ENCODE assay signal across 15 mouse cellular contexts in genomic region chr3:99560917-99561316, GRCm38 (mm10).
A peak's percentile ranks its signal among the peaks of the same experiment; 100 is the strongest.
DNase-seq lines count a peak whose midpoint lies in the region; ATAC-seq and TF ChIP-seq lines count a peak whose summit lies in the region.
"Had no signal": no experiment of that assay in that cellular context is flagged by ENCODE, and none has a peak within 500 bp of the region (broad histone marks: within the 10 kb centered on the region; RNA-seq: fewer than 3 reads in every experiment).

No protein-coding gene starts in this region.

- TF ChIP-seq EP300 in MEL (IDR thresholded peaks at IDR 0.05; ENCODE audit: low read depth in 1 of 2, low read length in 2 of 2): no peak

- H3K79me2 ChIP-seq in MEL (ENCODE audit: control insufficient read depth, insufficient read depth, low read length, poor library complexity): no peaks in the 10 kb centered on the region

- no peak for TF ChIP-seq RAD21 in MEL (IDR thresholded peaks at IDR 0.05; ENCODE audit: low read depth, low read length)

- no peak for TF ChIP-seq CTCF in MEL (IDR thresholded peaks at IDR 0.05 in 2 of 3, conservative IDR thresholded peaks at IDR 0.05 in 1 of 3; ENCODE audit: control insufficient read depth in 1 of 3, insufficient read depth in 1 of 3, low read depth in 2 of 3, low read length in 3 of 3, poor library complexity in 1 of 3, severe bottlenecking in 1 of 3)

- WGBS in kidney, embryonic 14.5 days: 73% methylated on average over 1 of the region's 1 CpGs
- WGBS in lung, embryonic 16.5 days: 65% methylated on average over 1 of the region's 1 CpGs
- WGBS in limb, embryonic 10.5 days: 79% methylated on average over 1 of the region's 1 CpGs

- no peak overlapping the region for H3K27ac ChIP-seq in kidney, embryonic 14.5 days (ENCODE audit: low read depth, low read length)
- no peak overlapping the region for H3K27ac ChIP-seq in MEL (ENCODE audit: control insufficient read depth, low read depth, low read length)
- no peak overlapping the region for H3K27ac ChIP-seq in lung, embryonic 16.5 days (ENCODE audit: low read length)
- no peak overlapping the region for H3K27ac ChIP-seq in limb, embryonic 10.5 days
- H3K27ac ChIP-seq: hindbrain, postnatal 0 days; liver, embryonic 15.5 days had no signal

- no peak for ATAC-seq in kidney, embryonic 14.5 days (ENCODE audit: low FRiP score, low TSS enrichment)
- peak; percentile 41 for ATAC-seq in lung, embryonic 16.5 days (ENCODE audit: low read depth)
- ATAC-seq: hindbrain, postnatal 0 days; Patski had no signal

- no peaks in the 10 kb centered on the region for H3K9me3 ChIP-seq in kidney, embryonic 14.5 days (ENCODE audit: control insufficient read depth, low read length)
- no peaks in the 10 kb centered on the region for H3K9me3 ChIP-seq in MEL (replicated peaks; ENCODE audit: insufficient read depth, low read length)
- no peaks in the 10 kb centered on the region for H3K9me3 ChIP-seq in lung, embryonic 16.5 days (ENCODE audit: control insufficient read depth, low read length)
- H3K9me3 ChIP-seq in limb, embryonic 10.5 days (replicated peaks): no peaks in the 10 kb centered on the region
- H3K9me3 ChIP-seq: liver, embryonic 15.5 days had no signal

- no peaks in the 10 kb centered on the region for H3K4me1 ChIP-seq in kidney, embryonic 14.5 days (ENCODE audit: control insufficient read depth, insufficient read depth, low read length)
- no peaks in the 10 kb centered on the region for H3K4me1 ChIP-seq in MEL (ENCODE audit: control insufficient read depth in 1 of 2, insufficient read depth in 2 of 2, low read length in 2 of 2)
- no peaks in the 10 kb centered on the region for H3K4me1 ChIP-seq in lung, embryonic 16.5 days (replicated peaks; ENCODE audit: control insufficient read depth, insufficient read depth, low read length)
- no peaks in the 10 kb centered on the region for H3K4me1 ChIP-seq in limb, embryonic 10.5 days
- H3K4me1 ChIP-seq: liver, embryonic 15.5 days had no signal

- no peak for TF ChIP-seq POLR2A in MEL (IDR thresholded peaks at IDR 0.05; ENCODE audit: control insufficient read depth in 1 of 2, insufficient read depth in 1 of 2, low read depth in 1 of 2, low read length in 2 of 2, poor library complexity in 1 of 2)

- H3K9ac ChIP-seq in kidney, embryonic 14.5 days (ENCODE audit: low read depth, low read length): no peak overlapping the region
- no peak overlapping the region for H3K9ac ChIP-seq in MEL (ENCODE audit: control insufficient read depth, low read depth, low read length, poor library complexity, severe bottlenecking)
- H3K9ac ChIP-seq in lung, embryonic 16.5 days (ENCODE audit: low read length): no peak overlapping the region
- H3K9ac ChIP-seq: liver, embryonic 15.5 days had no signal

- no peaks in the 10 kb centered on the region for H3K27me3 ChIP-seq in kidney, embryonic 14.5 days (ENCODE audit: control insufficient read depth, insufficient read depth, low read length)
- H3K27me3 ChIP-seq in MEL (ENCODE audit: control insufficient read depth in 1 of 2, insufficient read depth in 2 of 2, low read length in 2 of 2): no peaks in the 10 kb centered on the region
- H3K27me3 ChIP-seq in lung, embryonic 16.5 days (ENCODE audit: control insufficient read depth, insufficient read depth, low read depth, low read length): no peaks in the 10 kb centered on the region
- no peaks in the 10 kb centered on the region for H3K27me3 ChIP-seq in limb, embryonic 10.5 days (ENCODE audit: low read depth, poor library complexity, severe bottlenecking)
- H3K27me3 ChIP-seq: liver, embryonic 15.5 days; Patski had no signal

- no peak overlapping the region for H3K4me2 ChIP-seq in kidney, embryonic 14.5 days (replicated peaks; ENCODE audit: low read depth, low read length)
- H3K4me2 ChIP-seq in lung, embryonic 16.5 days (ENCODE audit: low read depth, low read length): no peak overlapping the region
- H3K4me2 ChIP-seq: liver, embryonic 15.5 days; midbrain, embryonic 11.5 days had no signal

- DNase-seq in cerebellum, postnatal 14 days: peak; percentile 5 to 13
- no peak for DNase-seq in cerebellum, adult 18-20 months
- peak; percentile 2 for DNase-seq in kidney, postnatal 14 days
- DNase-seq in MEL (ENCODE audit: low read depth, low spot score): peak; percentile 5
- DNase-seq in limb, embryonic 10.5 days (ENCODE audit: low spot score): no peak
- no peak for DNase-seq in embryo, embryonic 10 days (ENCODE audit: low spot score)
- DNase-seq: cerebellum, postnatal 36 days; gastrocnemius, postnatal 36 days; kidney, postnatal 36 days had no signal

- H3K36me3 ChIP-seq in kidney, embryonic 14.5 days (ENCODE audit: control insufficient read depth, insufficient read depth, low read length): no peaks in the 10 kb centered on the region
- no peaks in the 10 kb centered on the region for H3K36me3 ChIP-seq in MEL (ENCODE audit: control insufficient read depth in 1 of 2, insufficient read depth in 2 of 2, low read length in 2 of 2)
- H3K36me3 ChIP-seq in lung, embryonic 16.5 days (ENCODE audit: control insufficient read depth, insufficient read depth, low read length): no peaks in the 10 kb centered on the region
- no peaks in the 10 kb centered on the region for H3K36me3 ChIP-seq in limb, embryonic 10.5 days
- H3K36me3 ChIP-seq: liver, embryonic 15.5 days had no signal

- H3K4me3 ChIP-seq in kidney, embryonic 14.5 days (ENCODE audit: low read length): no peak overlapping the region
- no peak overlapping the region for H3K4me3 ChIP-seq in MEL (ENCODE audit: control insufficient read depth in 1 of 2, insufficient read depth in 1 of 2, low read depth in 2 of 2, low read length in 2 of 2)
- no peak overlapping the region for H3K4me3 ChIP-seq in lung, embryonic 16.5 days (ENCODE audit: low read length)
- H3K4me3 ChIP-seq in limb, embryonic 10.5 days: no peak overlapping the region
- H3K4me3 ChIP-seq: liver, embryonic 15.5 days had no signal

TF ChIP-seq in MEL, 35 proteins besides CTCF, POLR2A, EP300 and RAD21:
- TF ChIP-seq MAX (IDR thresholded peaks at IDR 0.05; ENCODE audit: low read length) (no peak), KAT2A (conservative IDR thresholded peaks at IDR 0.05; ENCODE audit: low read depth, low read length) (no peak), MYB (IDR thresholded peaks at IDR 0.05; ENCODE audit: low read depth, low read length) (no peak), HCFC1 (IDR thresholded peaks at IDR 0.05; ENCODE audit: low read depth, low read length) (no peak), BHLHE40 (IDR thresholded peaks at IDR 0.05; ENCODE audit: borderline replicate concordance, low read depth, low read length) (no peak), TCF12 (IDR thresholded peaks at IDR 0.05; ENCODE audit: low read depth, low read length) (no peak), MYC (IDR thresholded peaks at IDR 0.05; ENCODE audit: low read depth, low read length) (no peak), ZC3H11A (IDR thresholded peaks at IDR 0.05; ENCODE audit: low read depth, low read length) (no peak), USF2 (IDR thresholded peaks at IDR 0.05; ENCODE audit: borderline replicate concordance in 1 of 2, insufficient read depth in 1 of 2, low read depth in 1 of 2, low read length in 2 of 2) (no peak), NELFE (IDR thresholded peaks at IDR 0.05; ENCODE audit: low read depth, low read length) (no peak), CHD1 (IDR thresholded peaks at IDR 0.05; ENCODE audit: low read depth, low read length) (no peak), POLR2AphosphoS2 (IDR thresholded peaks at IDR 0.05; ENCODE audit: low read length) (no peak), MAZ (IDR thresholded peaks at IDR 0.05; ENCODE audit: low read depth, low read length) (no peak), ZNF384 (IDR thresholded peaks at IDR 0.05; ENCODE audit: low read depth, low read length) (no peak), TAL1 (IDR thresholded peaks at IDR 0.05; ENCODE audit: low read length) (no peak)

Comparison
In these comparisons a context has a peak if more than half of its experiments do, and no peak if none do; other contexts are left out.
1. DNase-seq: peak in cerebellum, postnatal 14 days (2 of 2), kidney, postnatal 14 days (single experiment) and MEL (single experiment); none in cerebellum, adult 18-20 months (0 of 2), limb, embryonic 10.5 days (single experiment) and embryo, embryonic 10 days (single experiment).